Mouse (Mus musculus) embryonic facial prominence, embryonic 14.5 days (tissue): ENCODE data around the gene Sacs. TPM values are rescaled to one million over a fixed set of nuclear protein-coding genes. Genes with fewer than 3 reads are reported as not detected.

Source experiments
- ATAC-seq: fragments of 200-750 bp; cut with Nextera tagmentation; 2 replicates; pipeline ENCODE4 v1.8.0; 2017; ENCODE audit warnings: low read depth, moderate number of reproducible peaks, moderate TSS enrichment
- DNase-seq: peaks from one replicate; pipeline ENCODE4 v3.0.0-alpha.2; 2015; ENCODE audit warnings: low spot score
- H3K27ac ChIP-seq: fragments of 300-500 bp; sonication (generic); replicated peaks from 2 replicates; pipeline ENCODE4 v1.5.1; 2014; ENCODE audit warnings: low read depth, mild to moderate bottlenecking, low read length, moderate library complexity
- H3K27me3 ChIP-seq: fragments of 300-500 bp; sonication (generic); replicated peaks from 2 replicates; pipeline ENCODE4 v1.6.1; 2014; ENCODE audit warnings: low read length; ENCODE audit not compliant: control insufficient read depth, insufficient read depth
- H3K36me3 ChIP-seq: fragments of 300-500 bp; sonication (generic); 2 replicates; pipeline ENCODE4 v1.6.1; 2014; ENCODE audit warnings: low read length, mixed read lengths; ENCODE audit not compliant: control insufficient read depth, insufficient read depth
- H3K4me1 ChIP-seq: fragments of 300-500 bp; sonication (generic); 2 replicates; pipeline ENCODE4 v1.6.1; 2014; ENCODE audit warnings: antibody characterized with exemption, low read length; ENCODE audit not compliant: control insufficient read depth, insufficient read depth
- H3K4me2 ChIP-seq: fragments of 300-500 bp; sonication (generic); 2 replicates; pipeline ENCODE4 v1.6.1; 2014; ENCODE audit warnings: low read depth, mild to moderate bottlenecking, low read length, moderate library complexity, mixed read lengths
- H3K4me3 ChIP-seq: fragments of 300-500 bp; sonication (generic); 2 replicates; pipeline ENCODE4 v1.5.1; 2014; ENCODE audit warnings: low read depth, mild to moderate bottlenecking, low read length
- H3K9ac ChIP-seq: fragments of 300-500 bp; sonication (generic); 2 replicates; pipeline ENCODE4 v1.6.1; 2014; ENCODE audit warnings: low read depth, mild to moderate bottlenecking, low read length, moderate library complexity, mixed read lengths
- H3K9me3 ChIP-seq: fragments of 300-500 bp; sonication (generic); 2 replicates; pipeline ENCODE4 v1.6.1; 2016; ENCODE audit warnings: low read length; ENCODE audit not compliant: control insufficient read depth
- WGBS: fragments of 180-500 bp; shearing (Covaris S2); extraction: QIAGEN DNeasy Blood & Tissue Kit; methylation state at CpG from one replicate; pipeline ENCODE4 v1.1.7; 2014; 5-methylcytosine and 5-hydroxymethylcytosine counted together
- polyA plus RNA-seq: library from polyadenylated mRNA; unstranded; fragments of >200 nt; fragmentation: Nextera tagmentation; extraction: Ambion mirVana; gene quantifications from 2 replicates; pipeline ENCODE4 v1.2.1, GENCODE M21; 2014

Gene Sacs
- polyA plus RNA-seq, 1 experiment from 2014 or later, result 5.0 TPM

- Histone ChIP-seq H3K36me3 (no peaks in the 10 kb centered on the region), H3K9ac (no peak overlapping the region), H3K9me3 (no peaks in the 10 kb centered on the region), H3K4me1 (no peaks in the 10 kb centered on the region), H3K27ac (no peak overlapping the region), H3K4me3 (no peak overlapping the region), H3K4me2 (no peak overlapping the region), H3K27me3 (no peaks in the 10 kb centered on the region)
- WGBS, result 44% methylated on average over 5 of the region's 5 CpGs
- no peak for ATAC-seq
- DNase-seq, result peak; percentile 24
Measured at GRCm38 (mm10) chr14:61235846-61236474, 97.7 kb downstream of the Sacs start.

- ATAC-seq (no peak), DNase-seq (peak; percentile 4)
- Histone ChIP-seq H3K9ac (no peak overlapping the region), H3K4me2 (no peak overlapping the region), H3K4me3 (no peak overlapping the region), H3K36me3 (no peaks in the 10 kb centered on the region), H3K9me3 (no peaks in the 10 kb centered on the region), H3K4me1 (no peaks in the 10 kb centered on the region), H3K27me3 (no peaks in the 10 kb centered on the region), H3K27ac (no peak overlapping the region)
- 36% methylated on average over 4 of the region's 4 CpGs for WGBS
Measured at GRCm38 (mm10) chr14:61237101-61237654, 98.9 kb downstream of the Sacs start.

DNA sequence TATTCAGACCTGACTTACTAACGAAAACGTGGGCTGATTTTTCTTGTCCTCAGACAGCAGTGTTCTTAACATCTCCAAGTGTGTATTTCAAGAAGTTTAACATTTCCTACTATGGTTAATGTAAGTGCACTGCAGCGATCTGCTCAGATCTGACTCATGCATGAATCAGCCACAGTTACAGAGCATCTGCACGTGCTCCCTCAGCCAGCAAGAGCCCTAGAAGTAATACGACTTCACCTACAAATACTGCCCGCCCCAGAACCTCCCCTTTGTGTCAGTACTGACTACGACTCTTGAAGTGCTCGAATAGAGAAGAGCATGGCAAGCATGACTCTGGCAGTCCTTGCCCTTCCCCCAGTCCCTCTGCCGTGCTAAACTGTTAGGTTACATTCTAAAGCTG lies 100.5 kb downstream of the Sacs start:
- H3K27me3 ChIP-seq, result no peaks in the 10 kb centered on the region
- no peak overlapping the region for H3K27ac ChIP-seq
- H3K4me1 ChIP-seq, result no peaks in the 10 kb centered on the region
- no peaks in the 10 kb centered on the region for H3K36me3 ChIP-seq
- ATAC-seq (no peak), DNase-seq (no peak)
- no peak overlapping the region for H3K4me3 ChIP-seq
- no peak overlapping the region for H3K4me2 ChIP-seq
- no peaks in the 10 kb centered on the region for H3K9me3 ChIP-seq
- no peak overlapping the region for H3K9ac ChIP-seq
- WGBS, result 68% methylated on average over 9 of the region's 9 CpGs

DNA sequence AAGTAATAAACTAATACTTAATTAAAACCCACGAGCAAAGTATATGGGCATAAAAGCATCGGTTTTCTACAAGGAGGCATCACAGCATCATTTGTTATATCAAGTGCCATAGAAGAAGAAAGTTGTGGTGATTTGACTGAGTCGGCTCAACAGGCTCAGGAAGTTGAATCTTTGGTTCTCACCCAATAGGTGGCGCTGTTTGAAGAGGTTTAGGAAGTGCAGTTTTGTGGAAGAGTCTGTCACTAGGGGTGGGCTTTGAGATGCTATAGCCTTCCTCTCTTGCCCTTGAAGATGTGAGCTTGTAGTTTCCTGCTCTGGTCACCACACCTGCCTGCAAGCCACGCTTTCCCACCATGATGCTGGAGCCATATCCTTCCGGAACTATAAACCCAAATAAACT lies 104.4 kb downstream of the Sacs start:
- H3K27me3 ChIP-seq, result no peaks in the 10 kb centered on the region
- no peak overlapping the region for H3K9ac ChIP-seq
- H3K4me2 ChIP-seq, result no peak overlapping the region
- ATAC-seq (no peak), DNase-seq (peak; percentile 16)
- peaks cover 5% of the 10 kb centered on the region; the same call in 1 of the 2 replicates for H3K9me3 ChIP-seq
- no peaks in the 10 kb centered on the region for H3K4me1 ChIP-seq
- H3K36me3 ChIP-seq, result no peaks in the 10 kb centered on the region
- no peak overlapping the region for H3K27ac ChIP-seq
- 41% methylated on average over 6 of the region's 6 CpGs for WGBS
- H3K4me3 ChIP-seq, result no peak overlapping the region

DNA sequence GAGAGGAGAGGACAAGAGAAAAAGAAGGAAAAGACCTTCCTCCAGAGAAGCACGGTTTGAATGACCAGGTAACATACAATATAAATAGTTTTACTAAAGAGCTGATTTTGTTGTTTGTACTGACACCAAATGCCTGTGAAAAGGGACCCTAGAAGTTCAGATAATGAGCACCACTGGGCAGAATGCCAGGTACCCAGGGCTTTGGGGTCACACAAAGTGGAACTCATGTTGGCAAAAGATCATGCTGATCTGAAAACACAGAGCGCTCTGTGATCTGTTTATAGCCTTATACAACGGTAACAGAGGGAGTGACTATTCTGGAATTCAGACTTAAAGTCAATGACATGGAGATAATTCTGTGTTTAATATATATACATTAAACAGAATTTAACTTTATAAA lies 108.2 kb downstream of the Sacs start:
- no peak overlapping the region for H3K4me2 ChIP-seq
- H3K4me1 ChIP-seq, result no peaks in the 10 kb centered on the region
- no peaks in the 10 kb centered on the region for H3K27me3 ChIP-seq
- WGBS, result 75% methylated on average over 3 of the region's 3 CpGs
- H3K4me3 ChIP-seq, result no peak overlapping the region
- ATAC-seq (no peak), DNase-seq (no peak)
- H3K9ac ChIP-seq, result no peak overlapping the region
- H3K9me3 ChIP-seq, result peaks cover 23% of the 10 kb centered on the region
- H3K27ac ChIP-seq, result no peak overlapping the region
- H3K36me3 ChIP-seq, result no peaks in the 10 kb centered on the region

GRCm38 (mm10) chr14:61252596-61253388 lies 114.5 kb downstream of the Sacs start:
- no peak overlapping the region for H3K4me3 ChIP-seq
- no peak for DNase-seq
- no peak overlapping the region for H3K9ac ChIP-seq
- peaks cover 17% of the 10 kb centered on the region; the same call in 1 of the 2 replicates for H3K9me3 ChIP-seq
- H3K4me2 ChIP-seq, result no peak overlapping the region
- no peaks in the 10 kb centered on the region for H3K27me3 ChIP-seq
- no peaks in the 10 kb centered on the region for H3K36me3 ChIP-seq
- H3K4me1 ChIP-seq, result no peaks in the 10 kb centered on the region
- H3K27ac ChIP-seq, result no peak overlapping the region
- WGBS, result 84% methylated on average over 15 of the region's 15 CpGs
- no peak for ATAC-seq

DNA sequence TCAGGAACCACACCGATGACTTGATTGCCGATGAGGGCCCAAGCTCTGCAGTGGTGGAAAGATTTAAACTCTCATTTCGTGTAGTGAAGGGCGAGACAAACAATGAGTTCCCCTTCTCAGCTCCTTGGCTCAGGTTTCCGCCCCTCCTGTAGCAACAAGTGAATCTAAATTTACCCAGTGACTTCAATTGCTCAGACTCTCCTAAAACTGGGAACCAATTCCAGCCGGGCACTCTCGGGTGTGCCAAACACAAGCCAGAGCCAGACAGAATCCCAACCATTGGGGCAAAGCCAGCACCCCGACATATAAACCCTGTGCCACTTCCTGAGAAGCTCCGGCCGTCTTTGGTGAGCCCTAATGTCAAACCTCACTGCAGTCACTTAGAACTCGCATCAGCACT lies 120.1 kb downstream of the Sacs start, which contains the start of gene Sgcg:
Sgcg (minus strand) TSS at position 139 of the 400 bp plus-strand sequence.
- H3K4me3 ChIP-seq, result no peak within 1 kb of the TSS
- H3K4me2 ChIP-seq, result peak within 1 kb of the TSS; percentile 3; the same call in 1 of the 2 replicates
- H3K36me3 ChIP-seq, result no peaks in the 10 kb centered on the region
- no peaks in the 10 kb centered on the region for H3K27me3 ChIP-seq
- ATAC-seq (no peak), DNase-seq (peak; percentile 61)
- H3K27ac ChIP-seq, result peak within 1 kb of the TSS; percentile 10; the same call in 1 of the 2 replicates
- 0 out of 2 replicates have a peak, but pooled peaks cover 4% of the 10 kb centered on the region for H3K4me1 ChIP-seq
- 28% methylated on average over 11 of the region's 11 CpGs for WGBS
- H3K9me3 ChIP-seq, result no peaks in the 10 kb centered on the region
- H3K9ac ChIP-seq, result no peak within 1 kb of the TSS

DNA sequence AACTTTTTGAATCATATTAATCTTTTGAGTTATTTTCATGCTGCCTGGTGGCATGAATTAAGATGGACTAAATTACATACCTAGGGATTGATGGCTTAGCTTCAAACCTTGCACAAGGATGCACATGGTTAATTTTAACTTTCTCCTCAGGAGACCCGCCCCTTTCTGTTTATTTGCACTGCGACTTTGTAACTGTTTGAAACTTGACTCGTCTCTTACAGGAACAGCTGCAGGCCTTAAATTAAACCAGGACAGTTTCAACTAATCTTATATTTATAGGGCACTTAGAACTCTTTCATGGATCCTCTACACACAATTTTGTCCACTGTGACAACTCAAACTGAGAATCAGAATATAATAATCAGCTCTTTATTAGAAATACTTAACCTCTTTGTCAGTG lies 120.8 kb downstream of the Sacs start:
- Histone ChIP-seq H3K27me3 (no peaks in the 10 kb centered on the region), H3K27ac (no peak overlapping the region), H3K4me1 (0 out of 2 replicates have a peak, but pooled peaks cover 4% of the 10 kb centered on the region), H3K9me3 (no peaks in the 10 kb centered on the region), H3K4me3 (no peak overlapping the region), H3K4me2 (no peak overlapping the region), H3K9ac (no peak overlapping the region), H3K36me3 (no peaks in the 10 kb centered on the region)
- ATAC-seq (peak; percentile 44; the same call in 1 of the 2 replicates), DNase-seq (peak; percentile 77)
- WGBS, result 12% methylated on average over 3 of the region's 3 CpGs
